Mouse (Mus musculus) hindbrain, embryonic 12.5 days (tissue): ENCODE data around the gene Epb41l1. TPM values are rescaled to one million over a fixed set of nuclear protein-coding genes. Genes with fewer than 3 reads are reported as not detected.

ENCODE experiments used
- ATAC-seq: fragments of 200-750 bp; cut with Nextera tagmentation; 2 replicates; pipeline ENCODE4 v1.8.0; 2017; ENCODE audit warnings: moderate TSS enrichment; ENCODE audit not compliant: low FRiP score
- H3K27ac ChIP-seq: fragments of 300-500 bp; sonication (generic); 2 replicates; pipeline ENCODE4 v1.5.1; 2016; ENCODE audit warnings: mild to moderate bottlenecking
- H3K27me3 ChIP-seq: fragments of 300-500 bp; sonication (generic); 2 replicates; pipeline ENCODE4 v1.6.1; 2016; ENCODE audit warnings: mild to moderate bottlenecking
- H3K36me3 ChIP-seq: fragments of 300-500 bp; sonication (generic); 2 replicates; pipeline ENCODE4 v1.6.1; 2016; ENCODE audit warnings: mild to moderate bottlenecking
- H3K4me1 ChIP-seq: fragments of 300-500 bp; sonication (generic); 2 replicates; pipeline ENCODE4 v1.6.1; 2016
- H3K4me2 ChIP-seq: fragments of 300-500 bp; sonication (generic); replicated peaks from 2 replicates; pipeline ENCODE4 v1.6.1; 2016; ENCODE audit warnings: mild to moderate bottlenecking
- H3K4me3 ChIP-seq: fragments of 300-500 bp; sonication (generic); 2 replicates; pipeline ENCODE4 v1.5.1; 2016; ENCODE audit warnings: mild to moderate bottlenecking
- H3K9ac ChIP-seq: fragments of 300-500 bp; sonication (generic); 2 replicates; pipeline ENCODE4 v1.6.1; 2016; ENCODE audit warnings: mild to moderate bottlenecking, moderate library complexity
- H3K9me3 ChIP-seq: fragments of 300-500 bp; sonication (generic); replicated peaks from 2 replicates; pipeline ENCODE4 v1.6.1; 2016; ENCODE audit warnings: mild to moderate bottlenecking
- WGBS: fragments of 180-500 bp; shearing (Covaris S2); methylation state at CpG from one replicate; pipeline ENCODE4 v1.1.7; 2016; 5-methylcytosine and 5-hydroxymethylcytosine counted together
- polyA plus RNA-seq: library from polyadenylated mRNA; unstranded; fragments of >200 nt; fragmentation: Nextera tagmentation; extraction: Ambion mirVana; gene quantifications from 2 replicates; pipeline ENCODE4 v1.2.1, GENCODE M21; 2016

The Epb41l1 gene
- polyA plus RNA-seq, 1 experiment from 2014 or later, result 7.1 TPM

- peaks cover 12% of the 10 kb centered on the region for H3K4me1 ChIP-seq
- no peak overlapping the region for H3K9ac ChIP-seq
- no peak for ATAC-seq
- H3K36me3 ChIP-seq, result no peaks in the 10 kb centered on the region
- H3K4me2 ChIP-seq, result no peak overlapping the region
- no peaks in the 10 kb centered on the region for H3K9me3 ChIP-seq
- no peaks in the 10 kb centered on the region for H3K27me3 ChIP-seq
- WGBS, result 69% methylated on average over 8 of the region's 8 CpGs
- H3K27ac ChIP-seq, result no peak overlapping the region
- H3K4me3 ChIP-seq, result no peak overlapping the region
These were observed 48.8 kb downstream of the Epb41l1 start for GRCm38 (mm10) chr2:156469508-156469907.

DNA sequence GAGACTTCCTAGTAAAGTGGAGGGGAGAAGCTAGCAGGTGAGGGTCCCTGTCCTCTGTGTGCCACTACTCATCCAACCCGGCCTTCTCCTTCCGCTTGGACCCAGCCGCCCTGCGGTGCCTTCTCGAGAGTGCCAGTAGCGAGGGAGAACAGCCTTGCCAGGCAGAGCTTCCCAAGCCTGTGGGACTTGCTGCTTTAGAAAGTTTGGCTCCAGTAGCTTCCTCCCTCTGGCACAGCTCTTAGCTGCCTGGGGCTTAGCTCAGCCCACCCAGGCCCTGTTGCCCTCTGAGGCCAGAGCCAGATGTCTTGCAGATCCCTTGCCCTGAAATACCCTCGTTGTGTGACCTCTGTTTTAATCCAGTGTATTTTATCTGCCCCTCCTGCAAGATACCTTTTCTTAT, 50.2 kb downstream of the Epb41l1 start:
- Histone ChIP-seq H3K27ac (no peak overlapping the region), H3K9me3 (no peaks in the 10 kb centered on the region), H3K9ac (no peak overlapping the region), H3K4me1 (peaks cover 21% of the 10 kb centered on the region), H3K4me2 (no peak overlapping the region), H3K27me3 (no peaks in the 10 kb centered on the region), H3K4me3 (no peak overlapping the region), H3K36me3 (no peaks in the 10 kb centered on the region)
- 84% methylated on average over 7 of the region's 7 CpGs for WGBS
- no peak for ATAC-seq

DNA sequence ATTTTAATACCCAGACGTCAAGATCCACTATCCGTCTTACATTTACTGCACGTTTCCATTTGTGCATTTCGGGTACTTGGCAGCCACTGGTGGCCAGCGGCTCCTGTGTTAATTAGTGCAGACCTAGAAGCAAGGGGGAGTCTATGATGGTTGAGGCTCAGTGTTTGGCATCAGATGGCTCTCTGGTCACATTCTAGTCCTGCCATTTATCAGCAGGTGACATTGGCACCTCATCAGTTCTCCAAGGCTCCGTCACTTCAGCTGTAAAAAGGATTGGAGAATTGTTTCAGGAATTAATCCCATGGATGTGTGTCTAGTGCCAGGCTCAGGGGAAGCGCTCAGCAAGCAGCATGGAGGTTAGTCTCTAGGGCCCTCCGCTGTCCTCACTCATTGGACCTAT, 51.6 kb downstream of the Epb41l1 start:
- no peak overlapping the region for H3K9ac ChIP-seq
- no peak overlapping the region for H3K4me3 ChIP-seq
- ATAC-seq, result no peak
- H3K4me2 ChIP-seq, result no peak overlapping the region
- H3K27me3 ChIP-seq, result no peaks in the 10 kb centered on the region
- H3K27ac ChIP-seq, result no peak overlapping the region
- H3K4me1 ChIP-seq, result peaks cover 34% of the 10 kb centered on the region
- WGBS, result 84% methylated on average over 8 of the region's 8 CpGs
- no peaks in the 10 kb centered on the region for H3K9me3 ChIP-seq
- no peaks in the 10 kb centered on the region for H3K36me3 ChIP-seq

- no peaks in the 10 kb centered on the region for H3K27me3 ChIP-seq
- H3K9ac ChIP-seq, result no peak overlapping the region
- no peak overlapping the region for H3K27ac ChIP-seq
- no peak overlapping the region for H3K4me3 ChIP-seq
- ATAC-seq, result no peak
- H3K36me3 ChIP-seq, result no peaks in the 10 kb centered on the region
- no peaks in the 10 kb centered on the region for H3K9me3 ChIP-seq
- WGBS, result 60% methylated on average over 8 of the region's 8 CpGs
- H3K4me1 ChIP-seq, result peaks cover 34% of the 10 kb centered on the region
- no peak overlapping the region for H3K4me2 ChIP-seq
These were observed 53.0 kb downstream of the Epb41l1 start for GRCm38 (mm10) chr2:156473696-156474095.

- Histone ChIP-seq H3K27me3 (no peaks in the 10 kb centered on the region), H3K36me3 (no peaks in the 10 kb centered on the region), H3K4me3 (no peak overlapping the region), H3K4me1 (peaks cover 34% of the 10 kb centered on the region), H3K9ac (no peak overlapping the region), H3K27ac (no peak overlapping the region), H3K4me2 (no peak overlapping the region), H3K9me3 (no peaks in the 10 kb centered on the region)
- WGBS, result 51% methylated on average over 3 of the region's 3 CpGs
- no peak for ATAC-seq
These were observed 53.4 kb downstream of the Epb41l1 start for GRCm38 (mm10) chr2:156474111-156474510.

- Histone ChIP-seq H3K4me2 (peak overlapping the region; percentile 85), H3K27ac (peak overlapping the region; percentile 65), H3K9me3 (no peaks in the 10 kb centered on the region), H3K27me3 (no peaks in the 10 kb centered on the region), H3K4me3 (peak overlapping the region; percentile 59), H3K36me3 (no peaks in the 10 kb centered on the region), H3K9ac (peak overlapping the region; percentile 91), H3K4me1 (peaks cover 37% of the 10 kb centered on the region)
- WGBS, result 30% methylated on average over 12 of the region's 12 CpGs
- peak; percentile 39 for ATAC-seq
These were observed 54.2 kb downstream of the Epb41l1 start for GRCm38 (mm10) chr2:156474891-156475284.

DNA sequence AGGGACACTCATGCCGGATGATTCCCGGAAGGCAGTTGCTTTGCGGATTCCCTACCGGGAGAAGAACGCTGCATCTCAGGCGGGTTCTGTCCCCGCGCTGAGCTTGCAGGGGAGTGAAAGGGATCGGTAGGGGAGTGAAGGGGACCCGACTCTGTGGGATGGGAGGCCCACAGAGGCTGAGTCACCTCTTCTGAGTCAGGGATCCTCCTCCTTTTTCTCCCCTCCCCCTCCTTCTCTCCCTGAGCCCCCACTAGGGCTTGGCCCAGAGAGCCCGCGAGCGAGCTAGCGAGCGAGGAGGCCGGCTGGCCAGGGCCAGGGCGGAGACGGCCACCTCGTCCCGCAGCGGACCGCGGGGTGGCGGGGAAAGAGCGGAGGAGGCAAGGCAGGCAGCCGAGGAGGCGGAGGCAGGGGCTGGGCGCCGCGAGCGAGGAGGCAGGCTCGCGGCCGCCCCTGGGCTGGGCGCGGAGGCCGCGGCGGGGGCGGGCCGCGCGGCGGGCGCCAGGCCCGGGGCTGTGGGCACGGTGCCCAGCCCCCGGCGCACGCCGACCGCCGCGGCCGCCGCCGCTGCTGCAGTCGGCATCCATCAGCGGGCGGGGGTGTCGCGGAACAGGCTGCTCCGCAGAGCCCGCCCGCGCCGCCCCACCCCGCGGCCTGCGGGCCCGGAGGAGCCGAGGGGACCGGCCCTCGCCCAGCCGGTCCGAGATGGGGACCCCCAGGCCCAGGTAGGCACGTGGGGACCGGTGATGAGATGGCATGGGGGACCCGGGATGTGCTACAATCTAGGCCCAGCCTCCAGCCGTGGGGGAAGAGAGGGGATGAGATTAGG, 54.8 kb downstream of the Epb41l1 start:
- Histone ChIP-seq H3K27ac (peak overlapping the region; percentile 65), H3K9me3 (no peaks in the 10 kb centered on the region), H3K4me3 (peak overlapping the region; percentile 59), H3K27me3 (no peaks in the 10 kb centered on the region), H3K36me3 (no peaks in the 10 kb centered on the region), H3K4me1 (peaks cover 38% of the 10 kb centered on the region), H3K9ac (peak overlapping the region; percentile 91), H3K4me2 (peak overlapping the region; percentile 85)
- ATAC-seq, result peak; percentile 79
- WGBS, result under 1% methylated on average over 45 of the region's 80 CpGs

- WGBS, result 29% methylated on average over 8 of the region's 8 CpGs
- ATAC-seq, result no peak
- Histone ChIP-seq H3K4me3 (peak overlapping the region; percentile 59), H3K4me1 (peaks cover 38% of the 10 kb centered on the region), H3K9ac (peak overlapping the region; percentile 91), H3K9me3 (no peaks in the 10 kb centered on the region), H3K36me3 (no peaks in the 10 kb centered on the region), H3K4me2 (peak overlapping the region; percentile 85), H3K27me3 (no peaks in the 10 kb centered on the region), H3K27ac (peak overlapping the region; percentile 64; the same call in 1 of the 2 replicates)
These were observed 55.5 kb downstream of the Epb41l1 start for GRCm38 (mm10) chr2:156476111-156476747.

DNA sequence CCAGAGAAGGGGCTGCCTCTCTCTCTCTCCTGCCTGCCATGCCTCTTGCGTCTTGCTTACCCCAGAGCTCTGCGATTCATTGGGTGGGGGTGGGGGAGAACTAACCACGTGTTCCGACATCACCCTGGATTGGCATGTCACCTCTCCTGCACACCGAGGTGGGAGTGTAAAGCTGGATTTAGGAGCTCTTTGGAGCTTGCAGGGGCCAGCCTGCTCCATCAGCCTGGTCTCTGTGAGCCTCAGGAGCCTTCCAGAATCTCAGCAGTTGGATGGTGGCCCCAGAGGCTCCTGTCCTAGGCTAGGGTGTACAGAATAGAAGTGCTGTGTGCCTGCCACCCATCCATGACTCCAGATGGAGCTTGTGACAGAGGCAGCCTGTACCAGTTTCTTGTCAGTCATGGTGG, 56.0 kb downstream of the Epb41l1 start:
- H3K9me3 ChIP-seq, result no peaks in the 10 kb centered on the region
- WGBS, result 55% methylated on average over 5 of the region's 5 CpGs
- H3K36me3 ChIP-seq, result no peaks in the 10 kb centered on the region
- no peak overlapping the region for H3K27ac ChIP-seq
- no peak for ATAC-seq
- no peaks in the 10 kb centered on the region for H3K27me3 ChIP-seq
- H3K4me2 ChIP-seq, result peak overlapping the region; percentile 85
- peaks cover 38% of the 10 kb centered on the region for H3K4me1 ChIP-seq
- H3K9ac ChIP-seq, result no peak overlapping the region
- no peak overlapping the region for H3K4me3 ChIP-seq

DNA sequence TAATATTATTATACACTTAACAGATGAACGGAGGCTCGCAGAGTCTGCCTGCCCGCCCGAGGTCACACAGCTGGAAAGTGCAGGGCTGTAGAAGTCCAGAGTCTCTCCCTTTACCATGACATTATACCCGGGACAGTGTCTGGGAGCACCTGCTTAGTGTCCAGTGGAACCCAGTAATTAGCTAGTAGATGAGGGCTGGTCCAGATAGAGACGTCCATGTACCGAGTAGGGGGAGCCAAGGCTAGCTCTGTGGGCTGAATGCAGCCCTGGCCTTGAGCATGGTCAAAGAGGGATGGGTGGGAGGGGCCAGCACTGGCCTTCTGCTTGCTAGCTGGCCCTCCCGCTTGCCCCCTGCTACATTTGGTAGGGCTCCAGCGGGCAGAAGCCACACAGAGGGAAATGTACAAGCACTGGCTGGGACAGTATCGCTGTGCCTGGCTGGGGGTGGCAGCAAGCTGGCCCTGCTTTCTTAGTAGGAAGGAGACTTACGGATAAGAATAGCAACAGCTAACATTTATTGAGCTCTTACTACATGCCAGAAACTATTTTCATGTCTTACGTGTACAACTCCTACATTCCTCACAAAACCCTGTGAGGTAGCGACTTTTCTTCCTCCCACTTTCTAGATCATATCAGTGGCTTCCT, 57.5 kb downstream of the Epb41l1 start:
- ATAC-seq, result no peak
- no peak overlapping the region for H3K9ac ChIP-seq
- no peaks in the 10 kb centered on the region for H3K9me3 ChIP-seq
- H3K27ac ChIP-seq, result no peak overlapping the region
- peaks cover 36% of the 10 kb centered on the region for H3K4me1 ChIP-seq
- no peaks in the 10 kb centered on the region for H3K27me3 ChIP-seq
- WGBS, result 85% methylated on average over 13 of the region's 13 CpGs
- no peak overlapping the region for H3K4me2 ChIP-seq
- no peaks in the 10 kb centered on the region for H3K36me3 ChIP-seq
- no peak overlapping the region for H3K4me3 ChIP-seq

DNA sequence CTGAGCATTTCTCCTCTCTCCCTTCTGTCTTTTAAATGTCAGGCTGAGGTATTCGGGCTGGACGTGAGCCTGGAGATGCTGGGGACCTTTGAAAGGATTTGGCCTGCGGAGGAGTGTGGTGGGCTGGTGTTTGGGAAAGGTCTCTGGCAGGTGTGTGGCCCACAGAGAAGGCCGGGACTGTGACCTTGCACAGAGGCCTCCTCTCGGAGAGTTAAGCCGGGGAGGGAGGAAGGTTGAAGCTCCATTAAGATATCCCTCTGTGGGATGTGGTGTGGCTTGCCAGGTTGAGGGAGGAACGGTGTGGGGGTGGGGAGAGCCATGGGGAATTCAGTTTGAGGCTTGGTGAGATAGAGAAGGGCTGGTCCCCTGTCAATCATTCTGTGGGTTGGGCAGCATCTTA, 59.1 kb downstream of the Epb41l1 start:
- no peak overlapping the region for H3K4me2 ChIP-seq
- no peaks in the 10 kb centered on the region for H3K36me3 ChIP-seq
- no peak overlapping the region for H3K27ac ChIP-seq
- WGBS, result 65% methylated on average over 7 of the region's 7 CpGs
- H3K9me3 ChIP-seq, result 0 out of 2 replicates have a peak, but pooled peaks cover 6% of the 10 kb centered on the region
- H3K27me3 ChIP-seq, result no peaks in the 10 kb centered on the region
- peaks cover 22% of the 10 kb centered on the region for H3K4me1 ChIP-seq
- H3K4me3 ChIP-seq, result no peak overlapping the region
- no peak for ATAC-seq
- H3K9ac ChIP-seq, result 0 out of 2 replicates have a peak overlapping the region, but pooled peaks have one; percentile 32

GRCm38 (mm10) chr2:156480267-156480666, 59.6 kb downstream of the Epb41l1 start:
- Histone ChIP-seq H3K4me1 (peaks cover 19% of the 10 kb centered on the region), H3K9me3 (0 out of 2 replicates have a peak, but pooled peaks cover 6% of the 10 kb centered on the region), H3K9ac (no peak overlapping the region), H3K4me2 (no peak overlapping the region), H3K36me3 (no peaks in the 10 kb centered on the region), H3K4me3 (no peak overlapping the region), H3K27ac (no peak overlapping the region), H3K27me3 (no peaks in the 10 kb centered on the region)
- 77% methylated on average over 7 of the region's 7 CpGs for WGBS
- no peak for ATAC-seq
